Mouse (Mus musculus) olfactory bulb, adult 2 months (tissue): ENCODE data around the gene P2ry12. TPM values are rescaled to one million over a fixed set of nuclear protein-coding genes. Genes with fewer than 3 reads are reported as not detected.
A peak's percentile ranks its signal among the peaks of the same experiment; 100 is the strongest.

ENCODE experiments used
- H3K27ac ChIP-seq: fragments of 200-500 bp; 2 replicates; pipeline ENCODE4 v1.5.1; 2012; ENCODE audit warnings: low read depth, low read length; ENCODE audit not compliant: insufficient read depth
- H3K4me1 ChIP-seq: fragments of 200-500 bp; 2 replicates; pipeline ENCODE4 v1.6.1; 2012; ENCODE audit warnings: low read length; ENCODE audit not compliant: control insufficient read depth, insufficient read depth
- H3K4me3 ChIP-seq: fragments of 200-500 bp; 2 replicates; pipeline ENCODE4 v1.5.1; 2012; ENCODE audit warnings: mild to moderate bottlenecking, low read depth, low read length, moderate library complexity; ENCODE audit not compliant: insufficient read depth
- CTCF ChIP-seq: fragments of 200-500 bp; IDR thresholded peaks from 2 replicates; pipeline ENCODE4 v1.5.1; 2012; ENCODE audit warnings: low read depth, mild to moderate bottlenecking, low read length, moderate library complexity; ENCODE audit not compliant: insufficient read depth
- POLR2A ChIP-seq: fragments of 200-500 bp; IDR thresholded peaks from 2 replicates; pipeline ENCODE4 v1.6.1; 2012; ENCODE audit warnings: mild to moderate bottlenecking, low read depth, low read length, moderate library complexity; ENCODE audit not compliant: insufficient read depth
- WGBS: fragments of 180-500 bp; shearing (Covaris S2); methylation state at CpG from one replicate; pipeline ENCODE4 v1.1.7; 2018; 5-methylcytosine and 5-hydroxymethylcytosine counted together
- polyA plus RNA-seq: library from polyadenylated mRNA; stranded (reverse); fragments of >200 nt; gene quantifications from 2 replicates; pipeline ENCODE4 v1.2.4, GENCODE M21; 2012; ENCODE audit warnings: low replicate concordance; ENCODE audit not compliant: missing spikeins, insufficient read depth, insufficient read length

The P2ry12 gene
- polyA plus RNA-seq, 1 experiment: not detected

DNA sequence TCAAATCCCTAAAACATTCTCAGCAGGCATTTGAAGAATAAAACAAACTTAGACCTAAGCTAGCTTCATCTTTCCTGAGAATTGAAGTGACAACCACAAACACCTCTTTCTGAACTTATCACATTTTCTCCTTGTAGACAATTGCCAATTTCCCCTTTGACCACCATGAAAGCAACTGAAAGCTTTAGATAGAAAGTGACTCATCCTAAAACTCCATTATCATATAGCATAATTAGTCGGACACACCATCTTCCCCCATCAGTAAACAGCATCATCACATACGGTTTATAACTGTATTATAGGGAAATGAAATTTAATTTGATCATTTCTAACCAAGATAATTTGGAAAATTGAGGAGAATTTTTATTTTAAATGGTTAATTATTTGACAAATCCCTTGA is 40.4 kb downstream of the P2ry12 start:
- H3K27ac ChIP-seq: no peak overlapping the region
- TF ChIP-seq CTCF: no peak
- no peak for TF ChIP-seq POLR2A
- no peak overlapping the region for H3K4me3 ChIP-seq
- no peaks in the 10 kb centered on the region for H3K4me1 ChIP-seq
- WGBS: 97% methylated on average over 2 of the region's 2 CpGs

DNA sequence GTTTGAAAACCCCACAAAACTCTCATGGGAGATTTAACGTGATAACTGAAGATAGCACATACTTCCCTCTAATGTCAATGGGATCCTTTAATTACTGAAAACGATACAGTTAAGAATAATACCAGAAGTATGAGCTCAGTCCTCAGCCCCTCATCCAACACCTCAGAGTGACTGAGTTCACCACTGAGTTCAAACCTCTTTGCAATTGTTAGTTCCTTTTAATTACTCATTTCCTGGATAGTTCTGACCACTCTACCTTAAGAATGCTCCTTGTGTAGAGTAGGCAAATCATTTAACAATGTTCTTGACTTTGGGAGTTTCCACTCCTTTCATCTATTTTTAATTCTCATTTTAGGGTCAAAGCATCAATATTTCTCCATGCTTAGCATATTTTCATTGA is 43.3 kb downstream of the P2ry12 start:
- WGBS: 80% methylated on average over 2 of the region's 2 CpGs
- no peak overlapping the region for H3K27ac ChIP-seq
- no peak overlapping the region for H3K4me3 ChIP-seq
- H3K4me1 ChIP-seq: no peaks in the 10 kb centered on the region
- TF ChIP-seq POLR2A (no peak), CTCF (no peak)

DNA sequence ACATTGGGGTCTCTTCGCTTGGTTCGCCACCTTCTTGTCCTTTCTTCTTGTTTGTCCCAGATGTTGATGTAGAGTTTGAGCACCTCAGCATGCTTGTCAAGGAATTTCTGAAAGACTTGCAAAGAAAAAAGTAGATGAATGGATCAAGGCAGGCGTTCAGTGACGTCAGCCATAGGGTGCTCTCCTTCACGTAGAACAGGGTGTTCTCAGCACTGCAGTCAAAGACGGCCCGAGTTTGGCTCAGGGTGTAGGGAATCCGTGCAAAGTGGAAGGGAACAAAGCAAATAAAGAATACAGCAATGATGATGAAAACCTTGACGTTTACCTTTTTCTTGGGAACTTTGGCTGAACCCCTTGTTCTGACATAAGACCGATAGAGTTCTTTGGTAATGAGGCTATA is 45.5 kb downstream of the P2ry12 start:
- 93% methylated on average over 10 of the region's 10 CpGs for WGBS
- H3K4me1 ChIP-seq: no peaks in the 10 kb centered on the region
- no peak overlapping the region for H3K27ac ChIP-seq
- H3K4me3 ChIP-seq: no peak overlapping the region
- no peak for TF ChIP-seq POLR2A
- no peak for TF ChIP-seq CTCF

DNA sequence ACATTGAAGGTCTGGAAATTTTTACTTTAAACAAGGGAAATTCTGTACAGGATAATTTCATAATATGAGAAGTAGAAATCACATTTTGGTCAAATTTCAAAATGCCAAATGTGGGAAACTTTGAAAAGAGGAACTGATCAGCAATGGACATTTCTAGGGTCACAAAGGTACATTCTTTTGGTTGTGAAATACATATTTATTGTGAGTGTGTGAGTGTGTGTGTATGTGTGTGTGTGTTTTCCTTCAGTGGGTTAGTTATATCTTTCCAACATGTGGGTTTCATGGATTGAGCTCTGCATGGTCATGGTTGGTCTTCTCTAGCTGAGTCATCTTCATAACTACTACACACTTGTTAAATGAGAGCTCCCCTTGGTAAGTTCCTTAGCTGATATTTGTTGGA is 50.3 kb downstream of the P2ry12 start:
- no peak for TF ChIP-seq POLR2A
- TF ChIP-seq CTCF: no peak

DNA sequence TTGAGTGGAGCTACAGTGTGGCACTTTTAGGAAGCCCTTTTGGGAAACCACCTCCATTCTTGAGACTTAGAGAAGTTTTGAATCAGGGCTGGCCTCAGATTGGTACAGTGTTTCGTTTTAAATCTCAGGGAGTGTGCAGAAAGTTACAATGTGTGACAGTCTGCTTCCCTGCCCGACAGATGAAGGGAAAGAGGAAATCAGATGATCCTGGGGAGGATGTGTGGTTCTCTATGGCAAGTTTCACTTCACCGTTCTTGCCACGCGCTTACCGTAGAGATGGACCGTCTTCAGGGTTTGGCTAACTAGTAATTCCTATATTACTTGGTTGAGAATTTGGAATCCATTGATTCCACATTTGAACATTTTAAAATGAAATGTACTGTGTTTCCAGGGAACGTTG is 50.9 kb downstream of the P2ry12 start:
- no peak for TF ChIP-seq POLR2A
- no peak for TF ChIP-seq CTCF
- 94% methylated on average over 8 of the region's 8 CpGs for WGBS
- Histone ChIP-seq H3K27ac (no peak overlapping the region), H3K4me1 (no peaks in the 10 kb centered on the region), H3K4me3 (no peak overlapping the region)

More for the DNA sequence above, 50.3 kb downstream of the P2ry12 start:
- Histone ChIP-seq H3K4me1 (no peaks in the 10 kb centered on the region), H3K27ac (no peak overlapping the region), H3K4me3 (no peak overlapping the region)

DNA sequence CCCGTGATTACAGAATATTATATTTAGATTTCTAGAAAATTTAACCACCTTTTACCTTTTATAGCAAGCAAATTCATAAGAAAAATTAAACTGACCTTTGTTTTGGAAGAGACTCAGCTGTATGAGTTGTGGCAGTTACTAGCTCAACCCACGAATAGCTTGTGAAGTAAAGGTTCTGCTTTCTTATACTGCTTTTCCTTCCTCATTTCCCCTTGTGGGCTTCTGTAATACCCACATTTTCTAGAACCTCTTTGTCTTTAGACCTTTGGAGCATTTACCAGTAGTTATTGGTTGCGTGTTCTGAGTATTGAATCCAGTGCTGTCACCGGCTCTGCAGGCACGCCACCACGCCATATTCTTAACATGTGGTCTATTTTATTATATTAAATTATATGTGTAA is 51.9 kb downstream of the P2ry12 start, which contains the start of gene P2ry13:
Gene P2ry13 (minus strand): TSS at position 156 of the 400 bp plus-strand sequence.
- TF ChIP-seq CTCF (no peak), POLR2A (no peak)
- H3K4me1 ChIP-seq: peaks cover 3% of the 10 kb centered on the region
- no peak within 1 kb of the TSS for H3K27ac ChIP-seq
- H3K4me3 ChIP-seq: 0 out of 2 replicates have a peak within 1 kb of the TSS, but pooled peaks have one; percentile 2
- 95% methylated on average over 6 of the region's 6 CpGs for WGBS

DNA sequence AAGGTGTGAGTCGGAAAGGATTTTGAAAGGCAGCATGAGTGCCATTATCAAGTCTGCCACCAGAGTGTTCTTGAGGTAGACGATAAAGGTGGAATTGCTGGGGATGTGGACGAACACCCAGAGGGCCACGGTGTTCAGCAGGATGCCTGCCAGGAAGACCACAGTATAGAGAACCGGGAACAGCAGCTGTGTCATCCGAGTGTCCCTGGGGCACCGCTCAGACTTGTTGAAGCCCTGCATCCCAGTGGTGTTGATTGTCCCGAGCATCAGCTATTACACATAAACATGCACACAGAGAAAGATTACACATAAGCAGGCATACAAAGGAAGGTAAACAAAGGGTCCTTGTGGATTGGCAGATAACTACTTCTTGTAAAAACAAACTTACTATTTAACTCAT is 52.6 kb downstream of the P2ry12 start:
- H3K4me3 ChIP-seq: 0 out of 2 replicates have a peak overlapping the region, but pooled peaks have one; percentile 2
- TF ChIP-seq POLR2A: no peak
- TF ChIP-seq CTCF: no peak
- no peak overlapping the region for H3K27ac ChIP-seq
- 78% methylated on average over 8 of the region's 8 CpGs for WGBS
- peaks cover 8% of the 10 kb centered on the region for H3K4me1 ChIP-seq

DNA sequence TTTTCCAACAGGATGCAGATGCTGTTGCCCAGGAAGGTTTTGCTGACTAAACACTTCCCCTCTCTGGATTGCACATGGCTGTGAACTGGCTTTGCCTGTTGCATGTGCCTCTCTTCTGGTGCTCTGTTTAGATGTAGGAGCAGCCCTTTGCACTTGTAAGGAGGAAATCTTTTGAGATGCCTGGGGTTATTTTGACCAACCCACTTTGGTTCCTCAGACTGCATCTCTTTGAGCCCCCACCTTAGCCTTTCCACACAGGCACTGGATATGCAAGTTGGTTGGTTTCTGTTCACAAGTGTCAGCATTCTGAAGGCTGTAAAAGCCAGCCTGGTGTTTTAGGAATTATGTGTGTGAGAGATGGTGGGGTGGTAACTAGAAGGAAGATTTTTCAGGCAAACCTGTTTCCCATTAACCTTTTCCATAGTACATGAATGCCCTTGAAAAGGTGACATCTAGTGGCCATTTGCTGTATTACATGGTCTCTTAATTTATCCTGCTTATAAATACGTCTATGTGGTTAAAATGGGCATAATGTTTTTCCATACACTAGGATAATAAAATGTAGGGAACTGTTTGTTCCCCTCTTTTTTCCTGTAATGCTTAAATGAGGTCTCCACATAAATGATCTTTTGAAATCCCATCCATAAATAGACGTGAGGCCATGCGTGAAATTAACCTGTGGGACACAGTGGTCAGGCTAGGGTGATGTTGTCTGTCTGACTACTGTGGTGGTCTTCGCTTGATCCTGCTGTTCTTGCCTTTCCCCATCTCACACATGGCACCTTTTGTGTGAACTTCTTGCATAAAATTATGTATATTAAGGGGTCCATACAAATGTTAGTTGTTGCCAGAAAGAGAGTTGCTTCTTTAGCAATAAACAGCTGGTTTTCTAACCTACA is 53.8 kb downstream of the P2ry12 start:
- TF ChIP-seq CTCF: no peak
- no peak for TF ChIP-seq POLR2A
- Histone ChIP-seq H3K4me1 (peaks cover 10% of the 10 kb centered on the region), H3K27ac (no peak overlapping the region), H3K4me3 (no peak overlapping the region)
- WGBS: 67% methylated on average over 4 of the region's 4 CpGs

DNA sequence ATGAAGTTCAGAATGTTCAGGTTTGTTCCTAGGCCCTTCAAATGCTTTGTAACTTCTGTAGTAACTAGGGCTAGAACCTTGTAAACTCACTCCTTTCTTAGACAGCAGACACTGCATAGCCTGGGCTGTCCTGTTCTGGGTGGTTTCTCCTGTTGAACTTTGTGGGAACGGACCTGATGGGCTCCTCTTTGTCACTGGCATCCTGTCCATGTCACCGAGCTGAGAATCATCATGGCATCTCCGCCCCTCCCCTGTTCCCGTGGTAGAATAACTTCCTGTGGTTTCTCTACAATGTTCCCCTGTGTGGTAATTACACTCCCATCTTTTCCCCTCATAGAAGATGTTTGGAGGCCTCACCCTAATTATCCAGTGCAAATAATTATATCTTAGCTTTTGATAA is 56.7 kb downstream of the P2ry12 start:
- WGBS: 18% methylated on average over 4 of the region's 4 CpGs
- no peak for TF ChIP-seq POLR2A
- no peak for TF ChIP-seq CTCF

More for the DNA sequence above, 56.7 kb downstream of the P2ry12 start:
- peaks cover 10% of the 10 kb centered on the region for H3K4me1 ChIP-seq
- H3K27ac ChIP-seq: no peak overlapping the region
- H3K4me3 ChIP-seq: no peak overlapping the region
